Mouse (Mus musculus): ENCODE data around the gene Pepd.

Gene Pepd

GRCm38 (mm10) chr7:35046091-35046490, 133.9 kb downstream of the Pepd start:
- ATAC-seq (ENCODE audit: insufficient number of reproducible peaks, low FRiP score, low TSS enrichment) = no peak

GRCm38 (mm10) chr7:35050540-35050939, 138.4 kb downstream of the Pepd start:
- ATAC-seq (ENCODE audit: insufficient number of reproducible peaks, low FRiP score, low TSS enrichment) = no peak

- ATAC-seq (ENCODE audit: insufficient number of reproducible peaks, low FRiP score, low TSS enrichment) = no peak
These were observed 141.0 kb downstream of the Pepd start for GRCm38 (mm10) chr7:35053161-35053560.

GRCm38 (mm10) chr7:35054286-35054685, 142.1 kb downstream of the Pepd start:
- ATAC-seq (ENCODE audit: insufficient number of reproducible peaks, low FRiP score, low TSS enrichment) = no peak

GRCm38 (mm10) chr7:35054977-35055618, 142.9 kb downstream of the Pepd start:
- ATAC-seq (ENCODE audit: insufficient number of reproducible peaks, low FRiP score, low TSS enrichment) = no peak

GRCm38 (mm10) chr7:35055619-35056435, 143.6 kb downstream of the Pepd start:
- ATAC-seq (ENCODE audit: insufficient number of reproducible peaks, low FRiP score, low TSS enrichment) = peak; percentile 50

GRCm38 (mm10) chr7:35056436-35056864, 144.3 kb downstream of the Pepd start, which contains the start of gene Cebpg:
TSS of gene Cebpg (minus strand) at chr7:35056573.
- ATAC-seq (ENCODE audit: insufficient number of reproducible peaks, low FRiP score, low TSS enrichment) = peak; percentile 98

- ATAC-seq (ENCODE audit: insufficient number of reproducible peaks, low FRiP score, low TSS enrichment) = no peak
These were observed 144.8 kb downstream of the Pepd start for GRCm38 (mm10) chr7:35056999-35057398.

- ATAC-seq (ENCODE audit: insufficient number of reproducible peaks, low FRiP score, low TSS enrichment) = no peak
These were observed 145.4 kb downstream of the Pepd start for GRCm38 (mm10) chr7:35057569-35057968.

GRCm38 (mm10) chr7:35058329-35058728, 146.2 kb downstream of the Pepd start:
- no peak for ATAC-seq (ENCODE audit: insufficient number of reproducible peaks, low FRiP score, low TSS enrichment)

- no peak for ATAC-seq (ENCODE audit: insufficient number of reproducible peaks, low FRiP score, low TSS enrichment)
These were observed 147.3 kb downstream of the Pepd start for GRCm38 (mm10) chr7:35059467-35059866.

- ATAC-seq (ENCODE audit: insufficient number of reproducible peaks, low FRiP score, low TSS enrichment) = no peak
These were observed 152.4 kb downstream of the Pepd start for GRCm38 (mm10) chr7:35064286-35065258.

GRCm38 (mm10) chr7:35065958-35066357, 153.8 kb downstream of the Pepd start:
- ATAC-seq (ENCODE audit: insufficient number of reproducible peaks, low FRiP score, low TSS enrichment) = no peak

GRCm38 (mm10) chr7:35066640-35067212, 154.5 kb downstream of the Pepd start:
- no peak for ATAC-seq (ENCODE audit: insufficient number of reproducible peaks, low FRiP score, low TSS enrichment)

GRCm38 (mm10) chr7:35076645-35077044, 164.5 kb downstream of the Pepd start:
- no peak for ATAC-seq (ENCODE audit: insufficient number of reproducible peaks, low FRiP score, low TSS enrichment)

- ATAC-seq (ENCODE audit: insufficient number of reproducible peaks, low FRiP score, low TSS enrichment) = no peak
These were observed 168.7 kb downstream of the Pepd start for GRCm38 (mm10) chr7:35080843-35081338.

- ATAC-seq (ENCODE audit: insufficient number of reproducible peaks, low FRiP score, low TSS enrichment) = no peak
These were observed 169.4 kb downstream of the Pepd start for GRCm38 (mm10) chr7:35081406-35082104.

GRCm38 (mm10) chr7:35084565-35085360, 172.6 kb downstream of the Pepd start:
- no peak for ATAC-seq (ENCODE audit: insufficient number of reproducible peaks, low FRiP score, low TSS enrichment)
